Mouse (Mus musculus): ENCODE data around the gene Fau.

DNA sequence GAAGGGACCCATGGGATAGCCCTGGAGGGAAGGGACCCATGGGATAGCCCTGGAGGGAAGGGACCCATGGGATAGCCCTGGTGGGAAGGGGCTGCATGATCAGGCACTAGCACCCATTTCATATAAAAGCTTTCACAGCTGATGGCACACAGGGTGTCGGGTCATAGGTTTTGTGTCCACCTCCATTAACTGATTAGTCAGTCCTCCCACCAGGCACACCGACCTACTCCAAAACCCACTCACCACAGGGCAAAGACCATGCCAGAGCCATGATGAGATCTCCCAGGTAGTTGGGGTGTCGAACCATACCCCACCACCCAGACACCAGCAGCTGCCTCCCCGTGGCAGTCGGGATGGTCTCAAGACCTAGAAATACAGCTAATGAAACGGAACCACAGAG, 5.4 kb downstream of the Fau start:
- TF ChIP-seq CTCF (IDR thresholded peaks at IDR 0.05; ENCODE audit: low read depth, low read length) (no peak), POLR2A (IDR thresholded peaks at IDR 0.05; ENCODE audit: extremely low read depth, insufficient read depth, low read length) (no peak)
